Mouse (Mus musculus) cortical plate, adult 2 months (tissue): ENCODE results near the gene Chn2.

Experiments used
- CTCF ChIP-seq: fragments of 200-500 bp; IDR thresholded peaks from 2 replicates; pipeline ENCODE4 v1.5.1; 2011; ENCODE audit warnings: mild to moderate bottlenecking, control low read depth, low read length; ENCODE audit not compliant: insufficient read depth; ENCODE audit errors: extremely low read depth
- POLR2A ChIP-seq: fragments of 200-500 bp; IDR thresholded peaks from 2 replicates; pipeline ENCODE4 v1.6.1; 2011; ENCODE audit warnings: mild to moderate bottlenecking, low read length, control low read depth; ENCODE audit not compliant: insufficient read depth; ENCODE audit errors: extremely low read depth

DNA sequence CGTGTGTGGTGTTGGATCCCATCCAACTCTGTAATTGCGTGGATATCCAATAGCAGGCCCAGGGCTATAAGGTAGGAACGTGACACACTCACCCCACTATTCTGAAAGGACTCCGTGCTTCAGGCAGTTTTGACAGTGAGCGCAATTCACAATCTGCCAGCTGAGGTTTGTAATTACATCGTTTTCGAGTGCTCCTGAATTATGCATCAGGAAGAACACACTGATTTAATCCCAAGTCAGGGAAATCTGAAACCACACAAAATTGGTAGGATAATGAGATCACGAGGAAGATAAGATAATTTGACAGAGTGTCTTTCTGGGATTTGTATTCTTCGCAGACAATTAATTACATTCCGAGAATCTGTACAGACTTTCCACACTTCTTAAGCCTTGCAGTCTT lies 292.4 kb downstream of the Chn2 start:
- no peak for TF ChIP-seq CTCF
- no peak for TF ChIP-seq POLR2A
